Mouse (Mus musculus) gastrocnemius, postnatal 36 days (tissue): ENCODE data around the gene Frrs1l. TPM values are rescaled to one million over a fixed set of nuclear protein-coding genes. Genes with fewer than 3 reads are reported as not detected.

ENCODE experiments used
- DNase-seq, 2 experiments: peaks; one replicate each; pipeline ENCODE4 v3.0.0; 2022
- intact Hi-C: fragments of 180-260 bp; cut with DNase I; formaldehyde crosslinking; loops from one replicate; pipeline ENCODE4 v1.15.1; 2025
- long read RNA-seq, 2 experiments: library from polyadenylated mRNA; stranded (forward); transcript quantifications; one replicate each; pipeline ENCODE4 v2.0.0; 2021
- total RNA-seq, 2 experiments: library from RNA; stranded (reverse); gene quantifications; 2 replicates each; pipeline ENCODE4 v1.2.3; 2021

The Frrs1l gene
- not detected for total RNA-seq
- long read RNA-seq, experiment 1: 0 reads
- long read RNA-seq, experiment 2: 0 reads

DNA sequence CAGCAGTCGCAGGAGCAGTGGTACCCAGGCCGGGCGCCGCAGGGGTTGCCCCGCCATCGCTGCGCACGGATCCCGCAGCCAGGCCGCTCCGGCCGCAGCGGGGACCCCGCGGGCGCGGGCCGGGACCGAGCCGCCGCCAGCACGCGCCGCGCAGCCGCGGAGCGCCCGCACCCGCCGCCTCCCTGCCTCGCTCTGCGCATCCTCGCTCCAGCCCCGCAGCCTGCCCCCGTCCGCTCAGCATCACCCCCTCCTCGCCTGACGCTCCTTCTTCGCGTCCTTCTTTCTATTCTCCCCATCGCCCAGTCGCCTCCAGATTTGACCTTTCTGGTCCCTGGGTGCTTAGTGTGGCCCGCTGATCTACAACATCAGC lies at the start of gene Frrs1l:
Frrs1l (minus strand) TSS at position 177 of the 370 bp plus-strand sequence.
- intact Hi-C loops: no loop called here
- no peak for DNase-seq

- intact Hi-C loops: no loop called here
- no peak for DNase-seq
Observed at GRCm38 (mm10) chr4:57039127-57040031, 49.2 kb upstream of the Frrs1l start.

- DNase-seq: no peak
- intact Hi-C loops: no loop called here
Observed at GRCm38 (mm10) chr4:57037554-57037953, 47.4 kb upstream of the Frrs1l start.

DNA sequence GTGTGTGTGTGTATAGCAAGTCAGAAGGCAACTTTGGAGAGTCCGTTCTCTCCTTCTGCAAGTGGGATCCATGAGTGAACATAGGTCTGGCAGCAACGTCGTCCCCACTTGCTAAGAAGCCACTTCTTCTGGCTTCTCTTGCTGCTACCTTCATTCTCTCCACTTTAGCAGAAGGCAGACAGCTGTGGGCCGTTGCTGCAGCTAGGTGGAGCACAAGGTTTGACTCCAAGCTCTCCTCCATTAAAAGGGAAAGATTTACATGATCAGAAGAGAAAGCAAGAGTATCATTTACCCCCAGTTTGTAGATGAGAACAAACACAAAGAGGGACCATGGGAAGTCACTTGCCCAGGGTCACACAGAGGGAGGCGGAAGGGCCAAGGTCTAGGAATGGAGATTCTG lies 44.0 kb upstream of the Frrs1l start:
- intact Hi-C loops: no loop called here
- no peak for DNase-seq

- DNase-seq: no peak
- intact Hi-C loops: no loop called here
Observed at GRCm38 (mm10) chr4:57031440-57031839, 41.2 kb upstream of the Frrs1l start.

GRCm38 (mm10) chr4:57027954-57028353 lies 37.8 kb upstream of the Frrs1l start:
- intact Hi-C loops: no loop called here
- DNase-seq: no peak

GRCm38 (mm10) chr4:57023527-57023926 lies 33.3 kb upstream of the Frrs1l start:
- DNase-seq: no peak
- intact Hi-C loops: no loop called here

GRCm38 (mm10) chr4:57021288-57021687 lies 31.1 kb upstream of the Frrs1l start:
- no peak for DNase-seq
- intact Hi-C loops: no loop called here

DNA sequence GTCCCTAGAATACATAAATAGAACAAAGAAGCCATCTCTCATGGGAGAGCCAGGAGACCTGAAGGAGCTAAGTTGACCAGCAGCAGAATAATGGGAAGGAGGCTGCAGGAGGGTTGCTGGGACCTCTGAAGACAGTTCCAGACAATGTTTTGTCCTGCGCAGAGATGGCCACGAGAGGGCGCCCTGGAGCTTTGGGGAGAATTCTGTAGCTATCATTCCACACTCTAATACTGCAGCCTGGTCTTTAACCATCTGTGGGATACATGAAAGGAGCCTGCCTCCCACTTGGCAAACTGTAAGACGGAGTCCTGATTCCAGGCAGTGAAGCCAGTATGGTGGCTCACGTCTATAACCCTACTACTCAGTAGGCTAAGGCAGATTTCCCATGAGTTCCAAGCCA lies 27.0 kb upstream of the Frrs1l start:
- intact Hi-C loops: loop anchor here (5.0 to 10.0 kb wide), 2 partner anchors 125 to 278 kb away; partner anchors contain the start of gene Epb41l4b
- DNase-seq: peak; percentile 62 to 64

DNA sequence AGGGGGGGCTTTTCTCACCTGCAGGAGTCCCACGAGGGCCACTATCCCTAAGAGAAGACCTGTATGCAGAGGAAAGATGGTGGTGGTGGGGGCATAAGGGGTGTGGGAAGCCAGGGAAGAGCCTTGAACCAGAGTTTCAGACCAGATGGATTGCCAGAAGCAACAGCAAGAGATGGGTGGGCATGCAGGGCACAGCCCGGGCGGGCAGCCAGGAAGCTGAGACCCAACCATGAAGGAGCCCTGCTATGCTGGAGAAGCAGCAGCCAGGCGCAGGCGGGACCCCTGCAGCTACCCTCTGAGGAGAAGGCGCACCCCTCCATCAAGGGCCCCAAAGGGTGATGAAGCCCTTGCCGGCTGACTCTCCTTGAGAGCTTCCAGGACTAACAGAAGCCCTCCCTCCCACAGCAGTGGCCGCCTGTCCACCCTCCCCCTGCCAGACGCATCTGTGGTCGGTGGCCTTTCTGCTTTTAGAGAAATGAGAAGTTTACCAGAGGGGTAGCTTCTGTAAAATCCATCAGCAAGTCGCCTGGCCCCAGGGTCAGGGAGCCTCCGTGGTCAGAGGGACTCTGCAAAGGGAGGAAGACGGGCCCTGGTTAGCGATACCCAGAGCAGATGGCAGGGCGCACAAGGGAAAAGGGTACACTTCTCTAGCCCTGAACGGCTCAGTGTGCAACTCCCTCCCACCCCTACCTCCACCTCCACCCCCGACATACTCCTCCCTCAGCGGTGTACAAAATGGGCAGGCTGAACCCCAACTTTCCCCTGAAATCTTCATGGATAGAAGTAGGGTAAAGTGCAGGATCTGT lies 26.4 kb upstream of the Frrs1l start:
- DNase-seq: no peak
- intact Hi-C loops: loop anchor here (5.0 to 10.0 kb wide), 2 partner anchors 126 to 278 kb away; partner anchors contain the start of gene Epb41l4b

- no peak for DNase-seq
- intact Hi-C loops: loop anchor here (5.0 to 10.0 kb wide), 2 partner anchors 127 to 280 kb away; partner anchors contain the start of gene Epb41l4b
Observed at GRCm38 (mm10) chr4:57015032-57015431, 24.8 kb upstream of the Frrs1l start.

DNA sequence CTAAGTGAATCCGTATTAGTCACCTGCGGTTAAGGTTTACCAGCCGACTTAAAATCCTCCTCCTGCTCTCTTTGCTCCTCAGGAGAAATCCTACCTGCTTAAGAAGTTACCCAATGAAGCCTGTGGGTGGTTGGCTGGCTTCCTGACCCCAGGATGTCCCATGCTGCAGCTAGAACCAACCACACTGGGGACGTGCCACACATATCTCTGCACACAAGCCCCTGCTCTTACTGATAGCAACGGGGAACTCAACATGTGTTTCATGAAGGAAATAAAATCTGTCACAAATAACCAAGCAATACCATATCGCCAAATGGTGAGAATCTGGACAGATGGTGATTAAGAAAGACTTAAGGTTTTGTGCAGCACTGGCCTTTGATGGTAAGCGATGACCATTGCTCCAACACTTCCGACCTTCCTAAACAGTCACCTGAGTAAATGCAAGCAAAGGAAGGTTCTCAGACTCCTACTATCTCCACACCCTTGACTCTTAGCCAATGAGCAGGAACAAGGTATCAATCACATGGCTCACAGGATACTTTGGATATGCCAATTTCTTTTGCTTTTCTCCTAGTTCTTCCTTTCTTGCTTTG lies 21.4 kb upstream of the Frrs1l start:
- intact Hi-C loops: loop anchor here (10.0 kb wide), 1 partner anchor 283 kb away; no protein-coding TSS in a partner anchor
- no peak for DNase-seq

- DNase-seq: no peak
- intact Hi-C loops: loop anchor here (10.0 kb wide), 1 partner anchor 284 kb away; no protein-coding TSS in a partner anchor
Observed at GRCm38 (mm10) chr4:57010919-57011318, 20.7 kb upstream of the Frrs1l start.

DNA sequence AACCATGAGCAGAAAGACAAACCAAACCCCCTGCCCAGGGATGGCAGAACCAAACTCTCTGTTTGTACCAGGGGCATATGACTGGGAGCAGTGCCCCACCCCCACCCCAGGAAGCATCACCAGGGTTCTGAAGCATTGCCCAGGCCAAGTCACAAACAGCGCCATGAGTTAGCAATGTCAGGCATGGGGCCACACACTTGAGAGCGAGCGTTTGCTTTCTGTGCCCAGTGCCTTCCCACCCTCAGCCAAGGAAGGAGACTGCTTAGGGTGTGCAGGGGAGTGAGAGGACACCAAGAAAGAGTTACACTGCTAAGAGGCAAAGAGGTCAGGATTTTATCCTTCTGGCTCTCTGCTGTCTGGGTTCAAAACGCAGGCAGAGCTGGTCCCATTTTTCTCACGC lies 20.2 kb upstream of the Frrs1l start:
- intact Hi-C loops: loop anchor here (10.0 kb wide), 1 partner anchor 284 kb away; no protein-coding TSS in a partner anchor
- no peak for DNase-seq

- intact Hi-C loops: no loop called here
- DNase-seq: no peak
Observed at GRCm38 (mm10) chr4:57007717-57008116, 17.5 kb upstream of the Frrs1l start.

DNA sequence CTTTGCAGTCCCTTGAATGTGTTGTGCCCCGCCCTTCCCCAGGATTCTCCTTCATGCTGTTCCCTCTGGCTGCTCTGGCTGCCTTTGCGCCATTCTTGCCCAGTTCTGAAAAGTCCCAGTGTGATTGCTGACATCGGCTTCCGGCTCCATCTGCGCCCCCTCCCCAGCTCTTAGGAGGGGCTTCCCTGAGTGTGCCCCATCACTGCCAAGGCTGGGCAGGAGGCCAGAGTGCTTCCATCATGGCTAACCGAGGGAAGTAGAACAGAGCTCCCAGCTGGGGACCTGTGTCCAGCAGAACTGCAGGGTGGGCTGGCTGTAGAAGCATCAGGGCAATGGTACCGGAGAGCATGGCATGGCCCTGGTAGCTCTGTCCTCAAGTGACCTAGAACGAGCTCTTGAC lies 14.8 kb upstream of the Frrs1l start:
- no peak for DNase-seq
- intact Hi-C loops: no loop called here

- intact Hi-C loops: no loop called here
- DNase-seq: no peak
Observed at GRCm38 (mm10) chr4:57003886-57004285, 13.7 kb upstream of the Frrs1l start.

DNA sequence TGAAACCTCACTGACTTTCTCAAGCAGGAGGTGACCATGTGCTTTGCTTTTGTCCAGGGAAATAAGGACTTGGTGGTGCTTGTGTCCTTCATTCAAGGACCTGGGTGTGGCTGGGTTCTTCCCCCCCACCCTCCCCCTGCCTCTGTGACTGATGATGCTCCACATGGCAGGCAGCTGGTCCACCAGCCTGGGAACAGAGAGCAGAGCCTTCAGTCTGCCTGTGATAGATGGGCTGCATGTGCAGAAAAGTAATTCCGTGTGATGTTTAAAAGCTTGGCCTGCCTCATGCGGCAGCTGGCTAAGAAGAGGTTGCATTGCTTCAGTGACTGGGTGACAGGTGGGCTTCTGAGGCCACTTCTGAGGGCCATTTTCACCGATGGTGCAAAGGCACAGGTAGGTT lies 12.6 kb upstream of the Frrs1l start:
- no peak for DNase-seq
- intact Hi-C loops: no loop called here

DNA sequence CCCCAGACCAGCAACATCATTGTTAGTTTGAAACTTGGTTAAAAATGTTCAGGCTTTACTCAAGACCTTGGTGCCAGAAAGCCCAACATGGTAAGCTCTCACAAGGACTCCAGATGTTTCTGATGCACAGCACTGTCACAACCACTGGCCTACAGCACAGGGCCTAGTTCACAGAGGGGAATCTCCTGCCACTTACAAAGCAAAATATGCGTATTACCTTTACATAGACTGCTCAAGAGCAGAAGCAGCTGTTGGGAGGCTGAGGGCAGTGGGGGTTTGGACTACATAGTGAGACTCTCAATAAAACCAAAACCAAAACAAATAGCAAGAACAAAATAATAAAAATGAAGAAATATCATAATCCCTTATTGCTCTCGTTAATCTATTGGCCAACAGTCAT lies 11.2 kb upstream of the Frrs1l start:
- intact Hi-C loops: no loop called here
- DNase-seq: no peak

DNA sequence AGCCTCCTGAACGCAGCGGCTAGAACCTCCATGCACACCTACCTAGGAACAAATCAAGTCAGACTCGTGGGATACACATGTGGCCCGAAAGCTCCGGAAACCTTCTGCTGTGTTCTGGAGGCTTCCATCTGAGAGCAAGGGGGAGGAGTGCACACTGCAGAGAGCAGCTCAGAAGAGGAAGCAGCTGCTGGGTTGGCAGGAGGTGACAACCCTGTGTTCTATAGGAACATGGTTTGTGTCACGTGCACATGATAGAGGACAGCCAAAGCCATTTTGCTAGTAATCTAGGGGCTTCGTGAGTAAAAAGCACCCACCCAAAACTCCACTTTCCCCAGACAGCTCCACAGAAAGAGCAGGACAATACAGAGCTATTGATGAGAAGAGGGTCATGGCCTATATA lies 3.1 kb upstream of the Frrs1l start:
- no peak for DNase-seq
- intact Hi-C loops: no loop called here

GRCm38 (mm10) chr4:56991951-56992350 lies 1.8 kb upstream of the Frrs1l start:
- intact Hi-C loops: no loop called here

More at GRCm38 (mm10) chr4:56991951-56992350, 1.8 kb upstream of the Frrs1l start:
- DNase-seq: no peak
